Mouse (Mus musculus) heart, postnatal 10 days (tissue): ENCODE measurements around the gene Skor1. TPM values are rescaled to one million over a fixed set of nuclear protein-coding genes. Genes with fewer than 3 reads are reported as not detected.

ENCODE experiments used
- DNase-seq, 2 experiments: peaks; one replicate each; pipeline ENCODE4 v3.0.0; 2021
- intact Hi-C: fragments of 180-260 bp; cut with DNase I; formaldehyde crosslinking; loops from one replicate; pipeline ENCODE4 v1.15.1; 2025
- total RNA-seq, 2 experiments: library from RNA; stranded (reverse); gene quantifications; 2 replicates each; pipeline ENCODE4 v1.2.3; 2021

Skor1 gene
- total RNA-seq, 2 experiments from 2014 or later: 0.07 to 0.22 TPM

DNA sequence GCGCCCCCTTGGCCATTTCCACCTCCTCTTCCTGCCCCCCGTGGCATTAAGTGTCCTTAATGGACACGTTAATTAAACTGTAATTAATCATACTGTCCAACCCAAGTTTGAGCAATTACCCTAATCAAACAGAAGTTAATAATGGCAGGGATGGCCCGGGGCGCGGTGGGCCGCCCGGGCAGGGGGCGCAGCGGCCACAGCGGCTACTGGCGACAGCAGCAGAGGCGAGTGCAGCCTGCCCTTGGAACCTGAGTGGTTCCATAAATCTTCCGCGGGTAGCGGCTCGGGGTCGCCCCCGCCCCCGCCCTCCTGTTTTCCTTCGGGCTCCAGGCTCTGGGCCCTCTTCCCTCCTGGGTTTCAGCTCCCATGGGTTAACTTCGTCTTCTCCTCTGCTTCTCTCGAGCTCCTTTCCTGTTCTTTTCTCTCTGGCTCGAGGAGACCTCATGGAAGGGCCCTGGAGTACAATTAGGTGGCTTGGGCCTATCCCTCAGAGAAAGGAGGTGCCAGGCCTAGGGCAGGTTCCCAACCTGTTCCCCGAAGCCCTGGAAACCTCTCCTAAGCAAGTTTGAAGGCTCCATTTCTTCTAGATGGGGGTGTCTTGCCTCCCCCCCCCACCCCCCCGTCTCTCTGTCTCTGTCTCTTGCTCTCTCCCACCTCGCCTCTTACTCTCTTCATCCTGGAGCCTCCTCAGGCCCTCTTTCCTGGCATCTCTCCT, 1.5 kb upstream of the Skor1 start:
- DNase-seq: no peak
- intact Hi-C loops: no loop called here

DNA sequence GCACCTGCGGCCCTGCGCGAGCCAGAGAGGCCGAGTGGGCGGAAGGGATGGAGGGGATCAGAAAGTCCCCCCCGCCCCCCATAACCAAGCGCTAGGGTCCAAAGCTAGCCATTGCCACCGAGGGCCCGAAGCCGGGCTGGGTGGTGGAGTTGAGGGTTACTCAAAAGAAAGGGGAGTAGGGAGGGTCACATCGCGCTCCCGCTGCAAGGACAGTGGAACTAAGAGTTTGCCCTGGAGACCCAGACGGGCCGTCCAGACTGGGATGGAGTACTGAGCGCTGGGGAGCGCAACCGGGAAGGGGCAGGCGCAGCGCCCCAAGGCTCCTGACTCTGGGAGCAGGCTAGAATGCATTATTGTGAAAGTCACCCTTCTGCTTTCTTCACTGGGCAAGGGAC, 608 bp upstream of the Skor1 start:
- no peak for DNase-seq
- intact Hi-C loops: no loop called here

DNA sequence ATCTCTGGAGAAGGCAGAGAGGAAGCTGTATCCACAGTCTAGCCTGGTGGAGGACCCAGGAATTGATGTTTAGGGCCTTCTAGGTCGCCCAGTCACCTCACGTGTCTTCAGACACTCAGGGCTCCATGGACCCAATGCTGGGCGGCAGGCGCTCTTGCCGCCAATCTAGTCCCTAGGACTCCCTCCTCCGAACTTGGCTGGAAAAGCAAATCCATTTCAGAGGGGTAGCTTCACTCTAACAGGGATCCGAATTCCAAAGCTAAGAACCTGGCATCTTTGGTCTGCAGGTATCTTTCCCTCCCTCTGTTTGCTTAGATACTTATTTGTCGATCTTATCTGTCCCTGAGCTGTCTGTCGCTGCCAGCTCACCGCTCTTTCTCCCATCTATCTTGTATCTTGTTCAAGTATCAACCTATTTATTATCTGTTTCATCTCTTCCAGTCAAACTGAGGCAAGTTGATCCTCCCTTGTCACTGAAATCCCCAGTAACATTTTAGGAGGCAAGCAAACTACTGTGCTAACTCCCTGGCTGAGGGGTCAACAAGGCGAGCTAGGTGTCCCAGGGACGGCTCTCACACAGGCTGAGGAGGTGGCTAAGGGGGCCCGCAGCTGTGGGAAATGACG, 863 bp downstream of the Skor1 start:
- no peak for DNase-seq

DNA sequence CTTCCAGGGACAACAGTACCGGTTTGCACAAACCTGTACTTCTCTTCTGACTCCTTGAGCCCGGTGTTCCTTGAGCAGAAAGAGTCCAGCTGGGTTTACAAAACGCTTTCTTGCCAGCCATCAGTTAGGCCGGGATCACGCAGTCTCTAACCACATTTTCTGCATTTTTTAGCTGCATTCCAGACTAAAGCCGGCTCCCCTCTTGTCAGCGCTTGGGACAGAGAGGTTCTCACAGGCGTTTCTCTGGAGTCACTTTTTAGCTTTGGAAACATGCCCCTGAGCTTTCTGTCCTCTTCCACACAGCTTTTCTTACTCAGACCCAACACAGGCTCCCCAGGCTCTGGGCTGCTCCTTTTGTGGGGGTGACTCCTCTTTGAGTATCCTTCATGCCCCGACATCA, 1.5 kb downstream of the Skor1 start:
- DNase-seq: no peak
- intact Hi-C loops: no loop called here

More for the DNA sequence above, 863 bp downstream of the Skor1 start:
- intact Hi-C loops: no loop called here

DNA sequence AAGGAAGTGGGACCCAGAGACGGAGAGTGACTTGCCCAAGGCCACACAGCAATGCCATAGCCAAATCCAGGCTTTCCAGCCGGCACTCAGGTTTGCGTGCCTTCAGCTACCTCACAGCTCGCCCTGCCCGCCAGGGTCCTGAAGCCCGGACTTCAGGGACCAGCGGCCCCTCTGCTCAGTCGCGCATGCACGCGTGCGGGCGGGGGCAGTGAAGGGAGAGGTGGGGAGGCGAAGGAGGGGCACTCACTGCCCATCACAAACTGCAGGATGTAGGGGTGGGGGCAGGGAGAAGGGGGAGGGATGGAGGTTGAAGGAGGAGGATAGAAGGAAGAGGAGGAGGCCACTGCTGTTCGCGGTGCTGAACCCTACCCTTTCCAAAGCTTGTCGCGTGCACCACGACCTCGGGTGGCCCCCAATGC, 1.9 kb downstream of the Skor1 start:
- no peak for DNase-seq
- intact Hi-C loops: no loop called here

DNA sequence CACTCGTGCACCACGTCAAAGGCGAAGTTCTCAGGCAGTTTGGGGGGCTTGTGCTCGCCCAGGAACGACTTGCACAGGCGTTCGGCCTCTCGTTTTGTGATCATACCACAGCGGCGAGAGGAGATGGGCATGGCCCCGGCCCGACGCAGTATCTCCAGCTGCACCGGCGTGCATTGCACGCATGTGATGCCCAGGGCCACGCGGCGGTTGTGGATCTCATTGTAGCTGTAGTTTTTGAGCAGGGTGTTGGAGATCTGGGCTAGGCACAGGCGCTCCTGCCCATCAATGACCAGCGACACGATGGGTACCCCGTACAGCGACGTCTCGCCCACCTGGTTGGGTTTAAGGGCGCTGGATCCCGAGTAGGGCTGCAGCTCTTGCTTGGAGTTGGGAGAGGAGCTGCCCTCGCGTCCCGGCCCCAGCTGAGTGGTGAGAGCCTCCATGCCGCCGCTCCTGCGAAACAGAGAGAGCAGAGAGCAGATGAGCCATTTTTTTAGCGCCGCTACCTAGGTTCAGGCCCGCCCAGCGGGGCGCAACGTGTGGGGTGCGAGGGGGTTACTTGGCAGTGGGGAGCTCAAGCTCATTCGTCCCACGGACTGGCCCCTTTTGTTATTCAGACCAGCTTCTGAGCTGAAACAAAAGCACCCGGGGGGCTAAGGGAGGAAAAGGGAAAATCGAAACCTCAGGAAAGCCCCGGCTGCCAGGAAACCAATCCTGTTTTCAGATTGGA, 2.5 kb downstream of the Skor1 start:
- peak in 1 of 2 experiments; percentile 12 for DNase-seq
- intact Hi-C loops: no loop called here

DNA sequence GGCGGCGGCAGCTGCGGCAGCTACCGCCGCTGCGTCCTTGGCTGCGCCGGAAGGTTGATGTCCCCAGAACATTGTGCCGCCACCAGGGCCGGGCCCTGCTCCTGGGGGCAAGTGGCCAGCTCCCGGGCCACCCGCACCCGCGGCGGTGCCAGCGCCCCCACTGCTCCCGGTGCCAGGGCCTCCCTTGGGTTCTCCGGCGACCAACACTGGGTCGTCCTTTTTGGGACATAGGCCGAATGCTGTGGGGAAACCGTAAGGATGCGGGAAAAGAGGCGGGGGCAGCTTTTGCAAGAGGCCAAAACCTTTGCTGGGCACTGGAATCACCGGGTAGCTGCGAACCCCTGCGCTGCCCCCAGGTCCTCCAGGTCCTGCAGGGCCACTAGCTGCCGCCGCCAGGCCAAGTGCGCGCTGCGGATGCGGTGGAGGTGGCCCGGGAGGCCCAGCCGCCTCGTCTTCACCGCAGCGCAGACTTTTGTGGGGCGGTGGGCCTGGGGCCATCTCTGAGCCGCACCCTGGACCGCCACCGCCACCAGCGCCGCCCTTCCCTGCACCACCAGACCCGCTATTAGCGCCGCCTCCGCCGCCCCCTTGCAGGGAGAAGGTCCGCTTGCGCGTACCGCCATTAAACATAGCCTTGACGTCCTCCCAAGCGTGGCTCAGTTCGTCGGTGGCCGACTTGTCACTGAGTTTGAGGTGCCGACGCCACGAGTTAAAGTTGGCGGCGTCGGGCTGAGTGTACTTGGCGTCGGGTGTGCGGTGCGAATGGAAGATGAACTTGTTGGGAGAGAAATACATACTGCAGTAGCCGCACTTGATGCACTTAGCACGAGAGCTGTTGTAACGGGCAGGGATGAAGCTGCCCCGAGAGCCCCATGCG, 3.3 kb downstream of the Skor1 start:
- intact Hi-C loops: no loop called here
- DNase-seq: peak in 1 of 2 experiments; percentile 12

DNA sequence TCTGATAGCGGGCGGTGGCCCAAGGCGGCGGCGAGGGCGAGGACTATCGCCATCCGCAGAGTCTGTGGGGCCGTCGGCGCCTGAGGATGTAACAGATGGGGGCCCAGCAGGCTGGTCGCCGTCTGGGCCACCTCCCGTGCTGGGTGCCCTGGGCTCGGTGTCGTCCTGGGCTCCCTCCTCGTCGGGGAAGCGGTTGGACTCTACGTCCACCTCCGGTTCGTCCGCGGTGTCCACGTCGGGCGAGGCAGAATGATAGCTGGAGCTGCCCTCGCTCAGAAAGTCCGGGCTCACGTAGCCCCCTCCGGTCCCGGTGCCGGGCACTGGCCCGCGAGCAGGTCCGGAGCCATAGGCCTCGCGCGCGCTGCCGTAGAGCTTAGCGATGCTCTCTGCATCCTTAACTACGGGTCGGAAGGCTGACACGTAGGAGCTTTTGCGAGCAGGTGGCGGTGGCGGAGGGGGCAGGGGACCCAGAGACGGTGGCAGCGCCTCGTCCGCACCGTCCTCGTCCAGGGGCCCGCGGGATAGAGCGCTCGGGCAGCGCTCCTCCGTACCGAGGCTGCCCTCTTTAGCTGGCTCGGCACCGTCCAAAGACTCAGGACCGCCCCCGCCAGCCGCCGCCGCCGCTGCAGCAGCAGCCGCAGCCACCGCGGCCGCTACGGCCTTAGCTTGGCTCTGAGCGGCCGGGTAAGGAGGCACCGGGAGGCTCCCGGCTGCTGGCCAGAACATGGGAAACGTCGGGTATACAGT, 4.1 kb downstream of the Skor1 start:
- DNase-seq: no peak
- intact Hi-C loops: no loop called here

DNA sequence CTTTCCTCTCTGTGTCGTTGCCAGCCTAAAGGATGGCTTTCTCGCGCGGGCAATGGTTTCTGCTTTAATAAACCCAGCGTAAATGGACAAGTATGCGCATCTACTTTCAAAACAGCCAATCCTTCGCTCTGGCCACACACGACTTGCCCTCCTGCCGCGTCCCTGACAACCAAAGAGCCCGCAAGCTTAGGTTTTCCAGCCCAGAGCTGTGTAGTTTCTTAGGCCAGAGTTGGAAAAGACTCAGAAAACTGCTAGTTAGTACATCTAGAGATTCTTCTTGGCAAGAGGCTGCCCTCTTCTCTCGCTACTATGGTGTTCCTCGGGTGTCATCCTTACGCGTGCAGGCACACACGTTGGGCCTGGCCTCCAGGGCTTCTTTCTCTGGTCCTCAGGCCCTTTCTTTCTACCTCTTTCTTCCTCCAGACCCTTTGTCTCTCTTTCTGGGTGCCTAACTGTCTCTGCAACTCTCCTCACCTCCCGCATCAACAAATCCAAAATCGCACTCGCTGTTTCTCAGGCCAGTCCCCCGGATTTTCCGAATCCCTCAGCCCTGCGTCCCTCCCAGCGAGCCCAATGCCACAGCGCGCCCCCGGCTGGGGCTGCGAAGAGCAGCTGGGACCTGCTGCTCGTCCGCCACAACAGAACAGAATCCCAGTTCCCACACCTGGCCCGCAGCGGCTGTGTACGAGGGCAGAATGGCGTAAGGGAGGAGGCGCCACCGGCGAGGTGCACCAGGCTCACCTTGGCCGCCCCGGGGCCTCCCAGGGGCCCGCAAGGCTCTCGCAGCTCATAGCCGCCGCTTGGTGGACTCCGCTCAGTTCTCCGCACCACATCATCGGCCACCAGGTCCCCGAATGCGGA, 4.9 kb downstream of the Skor1 start:
- DNase-seq: no peak
- intact Hi-C loops: no loop called here

DNA sequence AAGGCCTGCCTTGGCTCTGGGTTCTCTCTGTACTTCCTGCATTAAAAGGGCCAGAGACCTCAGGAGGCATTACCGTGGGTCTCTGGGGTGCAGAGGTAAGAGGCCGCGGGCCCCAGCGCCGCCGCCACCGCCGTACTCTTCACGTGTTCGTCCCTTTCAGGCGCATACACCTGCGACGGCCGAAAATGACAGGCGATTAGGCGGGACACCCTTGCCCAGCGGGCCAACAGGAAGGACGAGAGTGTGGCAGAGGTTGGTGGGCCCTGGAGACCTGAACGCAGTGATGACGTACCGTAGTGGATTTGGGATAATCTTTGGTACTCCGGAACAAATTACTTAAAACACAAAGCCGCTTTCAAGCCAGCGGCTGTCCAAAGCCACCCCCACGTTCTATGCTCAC, 5.5 kb downstream of the Skor1 start:
- intact Hi-C loops: no loop called here
- DNase-seq: no peak

DNA sequence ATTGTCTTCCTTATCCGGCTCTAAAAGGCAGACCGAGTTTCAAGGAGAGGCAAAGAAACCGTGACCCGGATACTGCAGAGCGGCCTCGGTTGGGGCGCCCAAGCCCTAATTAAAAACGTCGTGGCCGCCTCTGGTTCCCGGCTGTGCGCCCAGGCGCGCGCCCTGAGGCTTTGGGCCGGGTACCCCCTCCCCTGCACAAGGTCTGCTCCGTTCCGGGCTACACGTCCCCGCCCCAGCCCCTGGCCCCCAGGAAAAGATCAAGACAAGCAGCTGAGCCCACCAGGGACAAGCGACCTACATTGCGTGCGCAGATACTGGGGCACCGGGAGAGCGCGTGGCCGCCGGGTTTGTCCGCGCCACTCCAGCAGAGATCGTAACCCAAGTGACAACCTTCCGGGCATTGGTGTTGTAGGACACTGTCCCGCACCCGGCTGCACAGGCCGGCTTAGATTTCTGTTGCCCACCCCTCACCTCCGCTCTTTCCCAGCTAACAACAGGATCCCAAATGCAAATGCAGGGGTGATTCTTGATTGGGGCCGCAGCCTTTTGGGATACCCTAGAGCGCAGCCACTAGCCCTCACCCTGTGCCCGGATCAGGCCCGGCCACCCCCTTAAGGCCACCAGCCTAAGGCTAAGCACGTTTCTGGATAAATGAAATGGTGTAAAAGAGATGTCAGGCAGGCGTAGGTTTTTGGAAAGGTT, 6.3 kb downstream of the Skor1 start:
- DNase-seq: no peak
- intact Hi-C loops: no loop called here

DNA sequence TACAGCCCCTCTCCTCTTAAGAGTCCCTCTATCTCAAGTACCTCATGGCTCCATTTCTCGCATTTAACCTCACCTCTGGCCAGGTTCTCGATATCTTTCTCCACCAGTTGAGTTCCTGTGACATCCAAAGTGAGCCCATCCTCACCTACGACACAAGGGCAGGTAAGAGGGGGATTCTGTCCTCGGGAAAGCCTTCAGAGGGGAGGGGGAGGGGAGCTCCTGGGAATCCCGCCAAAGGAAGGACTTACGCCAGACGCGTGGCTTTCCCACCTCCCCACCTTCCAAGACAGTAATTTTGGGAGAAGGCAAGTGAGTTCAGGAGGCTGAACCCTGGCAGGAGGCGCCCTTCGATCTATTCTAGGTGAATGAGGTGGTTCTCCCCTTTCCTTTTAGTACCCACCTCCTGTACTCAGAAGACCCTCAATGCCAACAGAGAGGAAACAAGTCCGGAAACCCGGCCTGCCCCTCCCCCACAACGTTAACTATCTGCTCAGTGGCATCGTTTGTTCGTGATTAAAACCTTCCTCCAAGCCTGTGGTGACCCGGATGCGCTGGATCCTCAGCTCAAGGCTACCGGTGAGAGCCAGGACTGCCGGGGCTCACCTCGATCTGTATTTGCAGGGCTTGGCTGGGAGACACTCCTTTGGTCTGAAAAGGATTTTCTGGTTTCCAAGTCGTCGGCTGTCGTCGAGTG, 7.0 kb downstream of the Skor1 start:
- peak in 1 of 2 experiments; percentile 13 for DNase-seq
- intact Hi-C loops: no loop called here

DNA sequence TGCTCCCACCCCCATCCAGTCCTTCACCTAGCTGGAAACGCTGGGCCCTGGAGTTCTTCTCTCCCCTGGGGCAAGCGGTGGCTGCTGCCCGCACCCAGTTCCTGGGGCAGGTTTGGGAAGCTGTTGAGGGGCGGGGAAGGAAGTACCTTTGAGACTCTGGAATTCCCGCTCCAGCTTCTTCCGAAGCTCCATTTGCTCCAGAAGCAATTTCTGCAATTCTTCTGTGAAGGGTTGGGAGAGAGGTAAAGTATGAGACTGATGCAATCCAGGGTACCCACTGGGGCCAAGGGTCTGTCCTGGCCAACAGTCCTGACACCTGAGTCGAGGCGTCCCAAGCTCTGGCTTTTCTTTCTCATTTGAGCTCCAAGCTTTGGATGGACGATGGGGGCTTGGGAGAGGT, 8.6 kb downstream of the Skor1 start:
- DNase-seq: no peak
- intact Hi-C loops: no loop called here

DNA sequence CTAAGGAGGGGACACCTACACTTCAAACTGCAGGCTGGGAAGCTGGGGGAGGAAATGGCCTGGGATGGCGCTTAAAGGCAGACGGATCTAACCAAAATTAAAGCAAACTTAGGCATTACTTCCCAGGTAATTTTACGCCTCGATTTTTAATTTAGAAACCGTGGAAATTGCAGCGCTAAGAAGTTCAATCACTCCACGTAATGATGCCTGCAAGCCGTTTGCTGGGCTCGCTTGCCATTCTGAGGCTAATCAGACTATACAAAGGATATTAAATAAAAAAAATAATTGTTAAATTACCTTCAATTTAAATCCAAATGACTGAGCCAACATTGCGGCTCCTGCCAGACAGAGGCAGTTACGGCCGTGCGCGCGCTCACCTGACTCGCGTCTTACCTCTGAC, 9.1 kb downstream of the Skor1 start:
- intact Hi-C loops: loop anchor here (5.0 to 10.0 kb wide), 4 partner anchors 195 to 615 kb away; partner anchors contain the start of genes 2300009A05Rik and Smad3
- DNase-seq: no peak

DNA sequence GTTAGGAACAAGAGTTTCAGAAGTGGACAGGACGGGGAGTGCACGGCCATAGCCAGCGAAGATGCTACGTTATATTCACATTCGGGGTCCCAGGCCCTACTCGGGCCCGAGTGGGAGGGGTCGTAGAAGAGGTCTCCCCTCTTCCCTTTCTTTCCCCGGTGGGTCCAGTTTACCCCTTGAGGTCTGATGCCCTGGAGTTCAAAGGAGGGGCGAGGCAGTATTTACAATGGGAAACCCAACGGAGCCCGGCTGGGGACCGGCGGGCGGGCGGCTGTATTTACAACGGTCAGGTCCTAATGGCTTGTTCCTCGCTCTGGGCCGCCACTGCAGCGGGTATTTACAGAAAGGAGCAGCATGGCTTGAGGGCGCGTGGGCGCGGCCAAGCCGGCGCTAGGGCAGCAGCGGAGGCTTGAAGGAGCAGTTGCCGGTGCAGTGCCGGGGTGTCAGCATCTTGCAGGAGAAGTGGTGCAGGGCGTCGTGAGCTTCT, 10.2 kb downstream of the Skor1 start:
- intact Hi-C loops: loop anchor here (5.0 to 10.0 kb wide), 4 partner anchors 196 to 616 kb away; partner anchors contain the start of genes 2300009A05Rik and Smad3

DNA sequence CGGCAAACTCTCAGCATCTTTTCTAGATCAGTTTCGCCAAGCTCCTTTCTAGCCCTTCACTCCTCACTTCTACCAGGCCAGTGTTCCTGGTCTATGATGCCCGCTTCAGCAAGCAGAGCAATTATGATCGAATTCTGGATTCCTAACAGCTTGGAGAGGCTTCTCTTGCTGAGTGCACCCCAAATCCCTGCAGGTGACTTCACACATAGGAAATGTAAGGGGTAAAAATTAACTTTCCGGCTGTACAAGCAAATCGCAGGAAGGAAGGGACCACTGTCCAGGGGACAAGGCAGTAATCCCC, 11.2 kb downstream of the Skor1 start:
- intact Hi-C loops: loop anchor here (5.0 to 10.0 kb wide), 4 partner anchors 197 to 617 kb away; partner anchors contain the start of genes 2300009A05Rik and Smad3
- DNase-seq: no peak

More for the DNA sequence above, 10.2 kb downstream of the Skor1 start:
- peak in 1 of 2 experiments; percentile 21 for DNase-seq

DNA sequence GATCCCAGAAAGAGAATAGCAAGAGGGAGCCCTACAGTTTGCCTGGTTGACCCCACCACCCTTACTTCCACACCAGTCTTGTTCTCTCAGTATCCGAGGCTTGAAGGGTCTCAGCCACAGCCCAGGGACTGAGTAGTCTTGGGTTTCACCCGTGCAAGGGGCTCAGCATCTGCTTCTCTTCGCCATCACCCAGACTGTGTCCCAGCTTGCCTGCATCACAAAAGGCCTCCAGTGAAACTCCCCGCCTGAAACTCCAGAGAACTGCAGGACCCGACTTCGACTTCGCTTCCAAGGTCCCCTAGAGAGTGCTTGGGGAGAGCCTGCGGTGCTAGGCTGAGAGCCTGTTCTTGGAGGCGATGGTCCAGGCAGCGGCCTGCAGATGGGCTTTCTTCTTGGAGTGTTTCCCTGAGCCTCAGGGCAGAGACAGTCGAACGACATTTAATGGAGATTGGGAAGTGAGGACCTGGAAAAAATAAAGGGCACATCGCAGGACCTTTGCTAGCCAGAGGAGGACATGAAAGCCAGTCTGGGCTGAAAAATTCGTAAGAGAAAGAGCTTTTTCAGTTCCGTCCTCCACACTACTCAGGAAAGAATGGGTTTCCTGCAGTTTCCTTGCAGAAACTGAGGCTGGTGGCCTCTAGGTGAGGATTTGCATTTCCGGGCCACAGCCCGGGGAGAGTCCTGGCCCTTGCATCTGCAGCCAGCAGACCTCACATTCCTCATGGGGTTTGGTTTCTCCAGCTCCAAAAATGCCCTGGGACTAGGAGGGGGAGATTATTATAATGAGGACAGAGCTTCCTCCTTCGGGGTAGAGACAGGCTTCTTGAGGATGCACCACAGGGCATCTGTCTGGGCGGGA, 11.8 kb downstream of the Skor1 start:
- intact Hi-C loops: loop anchor here (1.0 to 10.0 kb wide), 6 partner anchors 198 to 707 kb away; partner anchors contain the start of genes 2300009A05Rik and Smad3
- DNase-seq: no peak
